Mouse (Mus musculus) adipose tissue, adult 10 weeks (tissue): ENCODE measurements around the gene Acaa1a. TPM values are rescaled to one million over a fixed set of nuclear protein-coding genes. Genes with fewer than 3 reads are reported as not detected.

Source experiments
- polyA plus RNA-seq: library from polyadenylated mRNA; stranded (reverse); fragments of 350-450 nt; fragmentation: Illumina TruSeq; extraction: RNeasy Lipid Tissue Mini Kit (QIAGEN cat#74804); gene quantifications from one replicate; pipeline ENCODE4 v1.2.3, GENCODE M21; 2014; ENCODE audit warnings: low read depth, low replicate concordance

Acaa1a gene
- 118 TPM for polyA plus RNA-seq

GRCm38 (mm10) chr9:119339558-119340211, at the start of gene Acaa1a:
Gene Acaa1a (plus strand): TSS chr9:119339676.

DNA sequence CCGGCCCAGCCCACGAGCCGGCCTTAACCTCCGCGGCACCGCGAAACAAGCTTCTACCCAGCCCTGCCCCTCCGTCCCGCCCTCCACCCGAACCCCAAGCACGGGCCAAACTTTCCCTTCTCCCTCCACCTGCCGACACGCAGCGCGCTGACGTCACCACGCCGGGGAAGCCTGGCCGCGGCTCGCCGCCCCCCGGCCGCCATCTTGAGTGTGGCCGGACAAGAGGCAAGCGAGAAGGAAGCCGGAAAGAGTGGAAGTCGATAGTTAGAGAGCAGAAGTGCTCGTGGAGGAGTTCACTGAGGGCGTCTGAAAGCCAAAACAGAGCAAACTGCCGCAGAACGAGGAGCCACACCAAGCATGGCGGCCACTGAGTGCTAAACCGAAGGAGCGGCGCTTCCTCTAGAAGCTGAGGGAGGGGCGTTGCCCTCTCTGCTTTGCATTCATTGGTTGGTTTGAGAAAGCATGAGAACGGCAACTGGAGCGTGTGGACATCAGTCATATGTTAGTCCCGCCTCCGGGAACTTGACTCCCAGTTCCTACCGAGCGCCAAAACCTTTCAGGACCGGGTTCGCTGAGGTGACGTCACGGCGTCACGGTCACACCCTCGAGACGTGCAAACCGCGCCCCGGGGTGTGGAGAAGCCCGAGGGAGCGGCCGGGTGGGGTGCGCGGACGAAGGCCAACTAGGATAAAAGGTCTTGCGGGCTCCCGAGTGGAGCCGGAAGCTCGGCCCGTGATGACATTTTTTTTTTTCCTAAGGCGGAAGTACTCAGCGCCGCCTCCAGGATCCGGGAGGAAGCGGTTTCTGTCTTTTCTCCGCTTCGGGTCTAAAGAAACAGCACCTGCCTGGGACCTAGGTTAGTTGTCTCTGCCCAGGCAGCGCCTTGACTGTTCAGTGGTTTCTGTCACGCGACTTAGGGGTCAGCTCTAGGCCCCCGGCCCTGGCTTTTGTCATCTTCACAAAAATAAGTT, 16.9 kb upstream of the Acaa1a start, which contains the start of gene Oxsr1:
Gene Oxsr1, minus strand, starts transcription at position 139 of the 971 bp plus-strand sequence.

DNA sequence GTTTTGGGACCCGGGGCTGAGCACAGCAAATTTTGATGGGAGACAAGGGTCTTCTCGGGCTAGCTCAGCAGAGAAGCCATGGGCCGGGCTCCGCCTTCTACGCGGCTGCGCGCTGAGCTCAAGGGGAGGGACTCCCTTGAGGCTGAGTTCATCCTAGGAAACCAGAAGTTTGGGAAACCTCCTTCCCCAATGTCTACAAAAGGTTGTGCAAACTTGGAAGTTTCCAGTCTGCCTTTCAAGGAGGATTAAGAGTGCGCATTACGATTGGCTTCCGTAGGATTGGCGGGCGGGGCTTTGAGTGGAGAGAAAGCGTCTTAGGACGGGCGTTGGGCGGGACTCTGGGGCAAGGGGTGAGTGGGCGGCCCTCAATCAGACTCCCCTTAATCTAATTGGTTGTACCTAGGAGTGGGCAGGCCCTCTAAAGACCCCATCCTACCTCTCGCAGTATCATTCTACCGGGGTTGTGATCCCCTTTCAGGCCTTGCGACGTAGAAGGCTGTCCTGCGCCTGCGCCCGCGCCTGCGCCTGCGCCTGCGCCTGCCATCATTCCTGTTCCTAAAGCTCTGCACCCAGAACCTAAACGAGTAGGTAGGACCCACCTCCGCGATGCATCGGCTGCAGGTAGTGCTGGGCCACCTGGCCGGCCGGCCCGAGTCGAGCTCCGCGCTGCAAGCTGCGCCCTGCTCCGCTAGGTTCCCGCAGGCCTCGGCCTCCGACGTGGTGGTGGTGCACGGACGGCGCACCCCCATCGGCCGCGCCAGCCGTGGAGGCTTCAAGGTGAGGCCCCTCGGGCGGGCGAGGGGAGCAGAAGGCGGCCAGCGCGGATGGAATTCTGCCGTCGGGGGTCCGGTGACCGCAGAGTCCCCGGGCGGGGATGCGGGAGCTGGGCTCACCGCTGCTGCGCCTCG, 1.7 kb downstream of the Acaa1a start, which contains the start of gene Myd88:
Gene Myd88, minus strand, starts transcription at position 503 of the 908 bp plus-strand sequence.

DNA sequence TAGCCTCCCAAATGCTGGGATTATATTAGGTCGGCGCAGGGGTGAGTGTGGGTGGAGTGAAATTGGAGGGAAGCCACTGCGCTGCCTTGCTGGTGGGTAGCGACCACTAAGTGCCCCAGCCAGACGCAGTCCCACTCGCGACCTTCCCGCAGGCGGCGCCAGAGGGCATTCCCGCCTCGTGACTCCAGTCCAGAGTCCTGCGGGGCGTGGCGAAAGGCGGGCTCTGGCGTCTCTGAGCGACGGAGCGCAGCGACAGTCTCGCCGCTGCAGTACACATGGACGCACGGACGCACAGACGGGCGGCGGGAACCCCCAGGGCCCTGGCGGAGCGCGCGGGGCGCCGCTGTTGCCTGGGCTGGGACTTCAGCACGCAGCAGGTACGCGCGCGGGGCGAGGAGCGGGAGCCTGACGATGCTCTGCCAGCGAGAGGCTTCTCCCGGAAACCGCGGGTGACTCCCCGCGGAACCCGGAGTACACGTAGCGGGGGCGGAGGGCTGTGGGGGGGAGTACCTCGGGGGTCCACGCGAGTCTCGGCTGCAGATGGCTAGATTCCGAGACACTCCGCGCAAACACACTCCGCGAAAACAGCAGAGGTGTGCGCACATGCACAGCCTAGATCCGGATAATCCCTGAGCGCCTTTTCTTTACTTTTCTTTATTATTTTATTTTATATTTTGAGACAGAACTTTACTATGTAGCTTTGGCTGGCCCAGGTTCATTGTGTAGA, 18.0 kb downstream of the Acaa1a start, which contains the start of gene Xylb:
Gene Xylb, plus strand, starts transcription at position 51 of the 727 bp plus-strand sequence.

GRCm38 (mm10) chr9:119365284-119365683, 25.8 kb downstream of the Acaa1a start, which contains the start of gene Slc22a14:
Gene Slc22a14 (minus strand): TSS chr9:119365553.

Other genes with a start within 250 kb of the Acaa1a start
- 18.7 TPM for gene Plcd1, start 246.2 kb upstream of the Acaa1a start, polyA plus RNA-seq
- gene Dlec1, start 237.2 kb upstream of the Acaa1a start, polyA plus RNA-seq = 12.8 TPM
- gene Acaa1b, start 182.6 kb upstream of the Acaa1a start, polyA plus RNA-seq = 20.9 TPM
- gene Gm47289, start 180.5 kb upstream of the Acaa1a start, polyA plus RNA-seq = not detected
- gene Slc22a13, start 130.6 kb upstream of the Acaa1a start, polyA plus RNA-seq = not detected
- 26.0 TPM for gene Oxsr1, start 17.2 kb upstream of the Acaa1a start, polyA plus RNA-seq
- gene Myd88, start 1.7 kb downstream of the Acaa1a start, polyA plus RNA-seq = 47.6 TPM
- 14.4 TPM for gene Xylb, start 17.7 kb downstream of the Acaa1a start, polyA plus RNA-seq
- 6.0 TPM for gene Slc22a14, start 25.9 kb downstream of the Acaa1a start, polyA plus RNA-seq
- gene Acvr2b, start 62.4 kb downstream of the Acaa1a start, polyA plus RNA-seq = 2.8 TPM
- gene Exog, start 105.3 kb downstream of the Acaa1a start, polyA plus RNA-seq = 8.7 TPM
- gene Scn5a, start 239.3 kb downstream of the Acaa1a start, polyA plus RNA-seq = 0.36 TPM